Mouse (Mus musculus) erythroblast, embryonic 14.5 days (primary cell): ENCODE results near the gene Tbx5. TPM values are rescaled to one million over a fixed set of nuclear protein-coding genes. Genes with fewer than 3 reads are reported as not detected.

Experiments
- H3K27me3 ChIP-seq: 2 replicates; pipeline ENCODE4 v1.6.1; 2012; ENCODE audit warnings: inconsistent platforms; ENCODE audit not compliant: control insufficient read depth
- H3K36me3 ChIP-seq: 2 replicates; pipeline ENCODE4 v1.6.1; 2012; ENCODE audit warnings: mild to moderate bottlenecking, inconsistent platforms; ENCODE audit not compliant: control insufficient read depth
- H3K4me1 ChIP-seq: 2 replicates; pipeline ENCODE4 v1.6.1; 2012; ENCODE audit warnings: inconsistent platforms; ENCODE audit not compliant: control insufficient read depth
- H3K4me3 ChIP-seq: replicated peaks from 2 replicates; pipeline ENCODE3; 2012; ENCODE audit warnings: moderate library complexity, mild to moderate bottlenecking, inconsistent platforms
- H3K9me3 ChIP-seq: 2 replicates; pipeline ENCODE4 v1.6.1; 2012; ENCODE audit warnings: low read length, inconsistent platforms, mixed read lengths; ENCODE audit not compliant: control insufficient read depth
- GATA1 ChIP-seq: IDR thresholded peaks from 2 replicates; pipeline ENCODE4 v1.6.1; 2012; ENCODE audit warnings: low read length, inconsistent platforms, mixed read lengths
- TAL1 ChIP-seq: IDR thresholded peaks from 3 replicates; pipeline ENCODE4 v1.6.1; 2012; ENCODE audit warnings: low read length, inconsistent platforms, mixed read lengths
- polyA plus RNA-seq: library from polyadenylated mRNA; stranded (reverse); fragments of >175 nt; gene quantifications from 2 replicates; pipeline ENCODE4 v1.2.3, GENCODE M21; 2012

Tbx5 gene
- polyA plus RNA-seq, 1 experiment, result not detected

DNA sequence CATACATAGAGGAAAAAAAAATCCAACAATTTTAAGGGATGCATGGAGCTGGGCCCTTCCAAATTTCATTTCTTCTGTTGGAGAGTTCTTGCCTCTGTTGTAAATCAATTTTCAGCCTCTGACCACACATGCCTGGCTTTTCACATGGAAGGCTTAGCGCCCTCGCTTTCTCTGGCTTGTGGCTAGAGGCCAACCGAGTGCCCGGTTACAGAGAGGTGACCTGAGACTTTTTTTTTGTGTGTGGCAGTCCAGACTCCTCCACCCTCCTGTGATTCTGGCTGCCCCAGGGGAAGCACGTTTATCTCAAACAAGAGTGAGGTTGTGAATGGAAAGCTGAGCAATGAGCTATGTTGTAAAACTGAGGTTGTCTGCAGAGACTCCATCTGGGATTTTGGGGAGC, 28.8 kb downstream of the Tbx5 start:
- peaks cover 2% of the 10 kb centered on the region for H3K27me3 ChIP-seq
- H3K4me3 ChIP-seq, result no peak overlapping the region
- H3K4me1 ChIP-seq, result no peaks in the 10 kb centered on the region
- H3K36me3 ChIP-seq, result no peaks in the 10 kb centered on the region
- TF ChIP-seq GATA1, result no peak
- TF ChIP-seq TAL1, result no peak
- no peaks in the 10 kb centered on the region for H3K9me3 ChIP-seq

- TF ChIP-seq GATA1, result no peak
- TF ChIP-seq TAL1, result no peak
- Histone ChIP-seq H3K36me3 (no peaks in the 10 kb centered on the region), H3K27me3 (peaks cover 11% of the 10 kb centered on the region), H3K4me3 (no peak overlapping the region), H3K9me3 (no peaks in the 10 kb centered on the region), H3K4me1 (no peaks in the 10 kb centered on the region)
Measured at GRCm38 (mm10) chr5:119862431-119862830, 30.0 kb downstream of the Tbx5 start.

DNA sequence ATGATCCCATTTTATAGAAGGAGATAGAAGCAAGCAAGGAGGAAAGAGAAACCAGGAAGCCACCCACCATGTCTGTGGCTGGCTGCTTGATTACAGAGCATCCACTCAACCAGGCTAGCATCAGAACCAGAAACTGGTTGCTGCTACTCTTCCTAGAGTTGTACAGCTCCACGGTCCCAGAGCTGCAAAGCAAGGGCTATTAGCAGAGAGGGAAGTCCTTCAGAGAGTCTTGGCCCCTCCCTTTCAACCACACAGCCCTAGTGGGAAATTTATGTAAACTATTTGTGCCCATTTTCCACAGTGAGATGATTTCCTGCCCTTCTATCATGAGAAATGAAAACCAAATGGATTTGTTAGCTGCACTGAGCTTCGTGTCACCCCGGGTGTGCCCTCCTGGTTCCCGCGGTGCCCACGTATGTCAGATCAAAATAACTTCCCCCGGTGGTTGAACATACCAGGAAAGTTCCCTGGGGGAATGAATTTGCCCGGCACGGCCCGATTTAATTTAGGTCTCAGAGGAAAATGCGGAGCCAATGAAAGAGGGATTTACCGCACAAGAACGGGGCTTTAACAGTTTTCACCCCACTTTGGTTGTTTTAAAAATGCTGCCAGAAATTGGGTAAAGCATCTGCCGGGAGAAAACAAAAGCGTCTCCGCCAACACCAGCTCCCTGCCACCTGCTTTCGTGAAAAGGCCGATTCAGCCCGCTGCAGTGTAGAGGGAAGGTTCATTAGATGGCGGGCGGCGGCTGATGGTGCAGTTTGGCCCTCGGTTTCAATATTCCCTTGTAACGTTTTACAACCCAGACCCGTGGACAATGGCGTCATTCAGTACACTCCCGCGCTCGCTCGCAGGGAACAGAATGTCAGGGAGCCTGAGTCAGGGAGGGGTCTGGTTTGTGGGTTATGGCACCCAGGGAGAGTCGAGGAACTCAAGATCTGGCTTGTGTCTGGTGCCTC, 34.1 kb downstream of the Tbx5 start:
- no peaks in the 10 kb centered on the region for H3K36me3 ChIP-seq
- peaks cover 12% of the 10 kb centered on the region for H3K27me3 ChIP-seq
- H3K9me3 ChIP-seq, result no peaks in the 10 kb centered on the region
- TF ChIP-seq TAL1 (no peak), GATA1 (no peak)
- H3K4me3 ChIP-seq, result no peak overlapping the region
- H3K4me1 ChIP-seq, result no peaks in the 10 kb centered on the region

GRCm38 (mm10) chr5:119867986-119868385, 35.5 kb downstream of the Tbx5 start:
- Histone ChIP-seq H3K36me3 (no peaks in the 10 kb centered on the region), H3K27me3 (peaks cover 12% of the 10 kb centered on the region), H3K9me3 (no peaks in the 10 kb centered on the region)

DNA sequence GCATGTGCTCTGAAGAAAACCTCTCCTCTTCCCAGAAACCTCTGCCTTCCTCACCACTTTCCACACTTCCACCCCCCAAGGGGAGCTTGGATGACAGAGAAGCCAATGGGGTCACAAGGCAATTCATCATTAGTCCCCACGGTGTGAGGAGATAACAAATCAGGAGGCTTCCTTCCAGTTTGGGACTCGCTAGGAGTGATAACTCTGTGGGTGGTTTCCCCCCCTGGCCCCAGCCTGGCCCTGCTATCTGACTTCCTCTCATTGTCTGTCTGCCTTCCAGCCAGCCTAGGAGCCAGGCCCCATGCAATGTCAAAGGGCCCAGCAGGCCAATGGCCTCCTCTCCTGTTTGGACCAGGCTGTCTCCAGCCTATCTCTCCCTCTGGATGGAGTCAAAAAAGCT, 43.0 kb downstream of the Tbx5 start:
- H3K9me3 ChIP-seq, result no peaks in the 10 kb centered on the region
- H3K4me1 ChIP-seq, result no peaks in the 10 kb centered on the region
- no peak overlapping the region for H3K4me3 ChIP-seq
- H3K27me3 ChIP-seq, result no peaks in the 10 kb centered on the region
- H3K36me3 ChIP-seq, result no peaks in the 10 kb centered on the region
- TF ChIP-seq GATA1 (no peak), TAL1 (no peak)

More at GRCm38 (mm10) chr5:119867986-119868385, 35.5 kb downstream of the Tbx5 start:
- H3K4me3 ChIP-seq, result no peak overlapping the region
- no peaks in the 10 kb centered on the region for H3K4me1 ChIP-seq
- no peak for TF ChIP-seq TAL1
- TF ChIP-seq GATA1, result no peak

GRCm38 (mm10) chr5:119877185-119877584, 44.7 kb downstream of the Tbx5 start:
- Histone ChIP-seq H3K4me1 (no peaks in the 10 kb centered on the region), H3K4me3 (no peak overlapping the region), H3K27me3 (no peaks in the 10 kb centered on the region), H3K36me3 (no peaks in the 10 kb centered on the region), H3K9me3 (no peaks in the 10 kb centered on the region)
- no peak for TF ChIP-seq TAL1
- no peak for TF ChIP-seq GATA1

- Histone ChIP-seq H3K4me1 (no peaks in the 10 kb centered on the region), H3K4me3 (no peak overlapping the region), H3K36me3 (no peaks in the 10 kb centered on the region), H3K27me3 (no peaks in the 10 kb centered on the region), H3K9me3 (peaks cover 10% of the 10 kb centered on the region; the same call in 1 of the 2 replicates)
- TF ChIP-seq GATA1, result no peak
- no peak for TF ChIP-seq TAL1
Measured at GRCm38 (mm10) chr5:119885595-119885994, 53.1 kb downstream of the Tbx5 start.

- no peak for TF ChIP-seq TAL1
- no peak for TF ChIP-seq GATA1
- H3K36me3 ChIP-seq, result no peaks in the 10 kb centered on the region
- H3K4me1 ChIP-seq, result no peaks in the 10 kb centered on the region
- no peak overlapping the region for H3K4me3 ChIP-seq
- H3K9me3 ChIP-seq, result peaks cover 16% of the 10 kb centered on the region
- no peaks in the 10 kb centered on the region for H3K27me3 ChIP-seq
Measured at GRCm38 (mm10) chr5:119887381-119887780, 54.9 kb downstream of the Tbx5 start.

DNA sequence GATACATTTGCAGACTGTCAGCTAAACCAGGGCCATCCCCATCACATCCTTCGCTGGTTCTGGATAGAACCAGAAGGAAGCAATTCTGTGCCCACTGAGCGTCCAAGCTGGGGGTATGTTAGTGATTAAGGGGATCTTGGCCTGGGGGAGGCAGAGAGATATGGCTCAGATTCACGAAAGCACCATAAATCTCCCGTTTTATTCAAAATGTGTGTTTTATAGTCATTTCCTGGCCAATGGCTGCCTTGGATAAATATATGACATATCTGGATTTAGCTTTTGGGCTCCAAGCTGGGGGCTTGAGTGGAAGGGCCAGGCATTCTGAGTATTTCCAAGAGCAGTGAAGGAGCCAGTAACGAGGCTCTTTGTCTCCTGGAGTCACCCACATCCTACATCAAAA, 59.5 kb downstream of the Tbx5 start:
- TF ChIP-seq GATA1 (no peak), TAL1 (no peak)
- Histone ChIP-seq H3K36me3 (no peaks in the 10 kb centered on the region), H3K4me1 (no peaks in the 10 kb centered on the region), H3K27me3 (no peaks in the 10 kb centered on the region), H3K4me3 (no peak overlapping the region), H3K9me3 (peaks cover 13% of the 10 kb centered on the region)

GRCm38 (mm10) chr5:119893060-119893459, 60.6 kb downstream of the Tbx5 start:
- Histone ChIP-seq H3K9me3 (peaks cover 13% of the 10 kb centered on the region), H3K4me1 (no peaks in the 10 kb centered on the region), H3K4me3 (no peak overlapping the region), H3K36me3 (no peaks in the 10 kb centered on the region), H3K27me3 (no peaks in the 10 kb centered on the region)
- TF ChIP-seq GATA1, result no peak
- no peak for TF ChIP-seq TAL1
